Mouse (Mus musculus): ENCODE measurements around the gene Tiam2. TPM values are rescaled to one million over a fixed set of nuclear protein-coding genes. Genes with fewer than 3 reads are reported as not detected.

Gene Tiam2
- polyA plus RNA-seq, 1 experiment from 2014 or later: 3.9 TPM

- H3K27me3 ChIP-seq (ENCODE audit: control insufficient read depth, insufficient read depth, low read length): no peaks in the 10 kb centered on the region
- no peak overlapping the region for H3K4me3 ChIP-seq (ENCODE audit: control insufficient read depth in 1 of 2, insufficient read depth in 1 of 2, low read depth in 1 of 2, low read length in 2 of 2)
- H3K9me3 ChIP-seq (ENCODE audit: control insufficient read depth, low read length): no peaks in the 10 kb centered on the region
- H3K27ac ChIP-seq (replicated peaks in 1 of 2; ENCODE audit: control insufficient read depth in 1 of 2, insufficient read depth in 1 of 2, low read depth in 2 of 2, low read length in 2 of 2): no peak overlapping the region
- no peaks in the 10 kb centered on the region for H3K4me1 ChIP-seq (ENCODE audit: control insufficient read depth in 2 of 2, insufficient read depth in 2 of 2, low read length in 2 of 2)
- H3K4me2 ChIP-seq (ENCODE audit: low read length): no peak overlapping the region
- no peak overlapping the region for H3K9ac ChIP-seq (ENCODE audit: low read length)
- H3K36me3 ChIP-seq (ENCODE audit: control insufficient read depth, insufficient read depth, low read length): no peaks in the 10 kb centered on the region
- WGBS: 88% methylated on average over 6 of the region's 6 CpGs
- ATAC-seq (ENCODE audit: insufficient number of reproducible peaks, insufficient read depth, low FRiP score, low read depth): no peak
Measured at GRCm38 (mm10) chr17:3472018-3472417, 145.6 kb downstream of the Tiam2 start.

- Histone ChIP-seq H3K4me3 (ENCODE audit: control insufficient read depth in 1 of 2, insufficient read depth in 1 of 2, low read depth in 1 of 2, low read length in 2 of 2) (no peak overlapping the region), H3K27me3 (ENCODE audit: control insufficient read depth, insufficient read depth, low read length) (no peaks in the 10 kb centered on the region)
- 30% methylated on average over 2 of the region's 2 CpGs for WGBS
Measured at GRCm38 (mm10) chr17:3476546-3476945, 150.2 kb downstream of the Tiam2 start.

GRCm38 (mm10) chr17:3481576-3482575 is 155.5 kb downstream of the Tiam2 start:
- Histone ChIP-seq H3K9me3 (ENCODE audit: control insufficient read depth, low read length) (no peaks in the 10 kb centered on the region), H3K36me3 (ENCODE audit: control insufficient read depth, insufficient read depth, low read length) (no peaks in the 10 kb centered on the region), H3K27me3 (ENCODE audit: control insufficient read depth, insufficient read depth, low read length) (no peaks in the 10 kb centered on the region), H3K9ac (ENCODE audit: low read length) (no peak overlapping the region), H3K4me1 (ENCODE audit: control insufficient read depth in 2 of 2, insufficient read depth in 2 of 2, low read length in 2 of 2) (no peaks in the 10 kb centered on the region), H3K4me2 (ENCODE audit: low read length) (no peak overlapping the region), H3K4me3 (ENCODE audit: control insufficient read depth in 1 of 2, insufficient read depth in 1 of 2, low read depth in 1 of 2, low read length in 2 of 2) (no peak overlapping the region), H3K27ac (replicated peaks in 1 of 2; ENCODE audit: control insufficient read depth in 1 of 2, insufficient read depth in 1 of 2, low read depth in 2 of 2, low read length in 2 of 2) (no peak overlapping the region)
- WGBS: 64% methylated on average over 7 of the region's 7 CpGs
- ATAC-seq (ENCODE audit: insufficient number of reproducible peaks, insufficient read depth, low FRiP score, low read depth): no peak

More at GRCm38 (mm10) chr17:3476546-3476945, 150.2 kb downstream of the Tiam2 start:
- H3K4me1 ChIP-seq (ENCODE audit: control insufficient read depth in 2 of 2, insufficient read depth in 2 of 2, low read length in 2 of 2): no peaks in the 10 kb centered on the region
- no peaks in the 10 kb centered on the region for H3K9me3 ChIP-seq (ENCODE audit: control insufficient read depth, low read length)
- H3K9ac ChIP-seq (ENCODE audit: low read length): no peak overlapping the region
- no peak overlapping the region for H3K27ac ChIP-seq (replicated peaks in 1 of 2; ENCODE audit: control insufficient read depth in 1 of 2, insufficient read depth in 1 of 2, low read depth in 2 of 2, low read length in 2 of 2)
- no peak for ATAC-seq (ENCODE audit: insufficient number of reproducible peaks, insufficient read depth, low FRiP score, low read depth)
- no peaks in the 10 kb centered on the region for H3K36me3 ChIP-seq (ENCODE audit: control insufficient read depth, insufficient read depth, low read length)
- no peak overlapping the region for H3K4me2 ChIP-seq (ENCODE audit: low read length)

- no peak for ATAC-seq (ENCODE audit: insufficient number of reproducible peaks, insufficient read depth, low FRiP score, low read depth)
- Histone ChIP-seq H3K9me3 (ENCODE audit: control insufficient read depth, low read length) (no peaks in the 10 kb centered on the region), H3K36me3 (ENCODE audit: control insufficient read depth, insufficient read depth, low read length) (no peaks in the 10 kb centered on the region), H3K27me3 (ENCODE audit: control insufficient read depth, insufficient read depth, low read length) (no peaks in the 10 kb centered on the region), H3K4me2 (ENCODE audit: low read length) (no peak overlapping the region), H3K4me3 (ENCODE audit: control insufficient read depth in 1 of 2, insufficient read depth in 1 of 2, low read depth in 1 of 2, low read length in 2 of 2) (no peak overlapping the region), H3K4me1 (ENCODE audit: control insufficient read depth in 2 of 2, insufficient read depth in 2 of 2, low read length in 2 of 2) (no peaks in the 10 kb centered on the region), H3K9ac (ENCODE audit: low read length) (no peak overlapping the region), H3K27ac (replicated peaks in 1 of 2; ENCODE audit: control insufficient read depth in 1 of 2, insufficient read depth in 1 of 2, low read depth in 2 of 2, low read length in 2 of 2) (no peak overlapping the region)
- 83% methylated on average over 8 of the region's 8 CpGs for WGBS
Measured at GRCm38 (mm10) chr17:3483091-3483490, 156.7 kb downstream of the Tiam2 start.

GRCm38 (mm10) chr17:3485851-3486250 is 159.5 kb downstream of the Tiam2 start:
- Histone ChIP-seq H3K27me3 (ENCODE audit: control insufficient read depth, insufficient read depth, low read length) (no peaks in the 10 kb centered on the region), H3K27ac (replicated peaks in 1 of 2; ENCODE audit: control insufficient read depth in 1 of 2, insufficient read depth in 1 of 2, low read depth in 2 of 2, low read length in 2 of 2) (no peak overlapping the region), H3K4me2 (ENCODE audit: low read length) (no peak overlapping the region), H3K9me3 (ENCODE audit: control insufficient read depth, low read length) (no peaks in the 10 kb centered on the region), H3K4me1 (ENCODE audit: control insufficient read depth in 2 of 2, insufficient read depth in 2 of 2, low read length in 2 of 2) (no peaks in the 10 kb centered on the region), H3K36me3 (ENCODE audit: control insufficient read depth, insufficient read depth, low read length) (no peaks in the 10 kb centered on the region), H3K9ac (ENCODE audit: low read length) (no peak overlapping the region), H3K4me3 (ENCODE audit: control insufficient read depth in 1 of 2, insufficient read depth in 1 of 2, low read depth in 1 of 2, low read length in 2 of 2) (no peak overlapping the region)
- WGBS: 73% methylated on average over 7 of the region's 7 CpGs
- no peak for ATAC-seq (ENCODE audit: insufficient number of reproducible peaks, insufficient read depth, low FRiP score, low read depth)

- ATAC-seq (ENCODE audit: insufficient number of reproducible peaks, insufficient read depth, low FRiP score, low read depth): no peak
- no peaks in the 10 kb centered on the region for H3K4me1 ChIP-seq (ENCODE audit: control insufficient read depth in 2 of 2, insufficient read depth in 2 of 2, low read length in 2 of 2)
- H3K9me3 ChIP-seq (ENCODE audit: control insufficient read depth, low read length): no peaks in the 10 kb centered on the region
- no peak overlapping the region for H3K9ac ChIP-seq (ENCODE audit: low read length)
- no peak overlapping the region for H3K4me2 ChIP-seq (ENCODE audit: low read length)
- H3K36me3 ChIP-seq (ENCODE audit: control insufficient read depth, insufficient read depth, low read length): no peaks in the 10 kb centered on the region
- no peak overlapping the region for H3K4me3 ChIP-seq (ENCODE audit: control insufficient read depth in 1 of 2, insufficient read depth in 1 of 2, low read depth in 1 of 2, low read length in 2 of 2)
- 92% methylated on average over 4 of the region's 4 CpGs for WGBS
- no peak overlapping the region for H3K27ac ChIP-seq (replicated peaks in 1 of 2; ENCODE audit: control insufficient read depth in 1 of 2, insufficient read depth in 1 of 2, low read depth in 2 of 2, low read length in 2 of 2)
- H3K27me3 ChIP-seq (ENCODE audit: control insufficient read depth, insufficient read depth, low read length): no peaks in the 10 kb centered on the region
Measured at GRCm38 (mm10) chr17:3487211-3487610, 160.8 kb downstream of the Tiam2 start.

GRCm38 (mm10) chr17:3487721-3488601 is 161.6 kb downstream of the Tiam2 start:
- no peaks in the 10 kb centered on the region for H3K36me3 ChIP-seq (ENCODE audit: control insufficient read depth, insufficient read depth, low read length)
- H3K9ac ChIP-seq (ENCODE audit: low read length): no peak overlapping the region
- no peak for ATAC-seq (ENCODE audit: insufficient number of reproducible peaks, insufficient read depth, low FRiP score, low read depth)
- H3K27me3 ChIP-seq (ENCODE audit: control insufficient read depth, insufficient read depth, low read length): no peaks in the 10 kb centered on the region
- H3K4me3 ChIP-seq (ENCODE audit: control insufficient read depth in 1 of 2, insufficient read depth in 1 of 2, low read depth in 1 of 2, low read length in 2 of 2): no peak overlapping the region
- no peak overlapping the region for H3K4me2 ChIP-seq (ENCODE audit: low read length)
- WGBS: 70% methylated on average over 12 of the region's 12 CpGs
- no peak overlapping the region for H3K27ac ChIP-seq (replicated peaks in 1 of 2; ENCODE audit: control insufficient read depth in 1 of 2, insufficient read depth in 1 of 2, low read depth in 2 of 2, low read length in 2 of 2)
- H3K9me3 ChIP-seq (ENCODE audit: control insufficient read depth, low read length): no peaks in the 10 kb centered on the region
- H3K4me1 ChIP-seq (ENCODE audit: control insufficient read depth in 2 of 2, insufficient read depth in 2 of 2, low read length in 2 of 2): no peaks in the 10 kb centered on the region

Data from heart, embryonic 14.5 days (tissue).